Mouse (Mus musculus) lung, postnatal 0 days (tissue): ENCODE measurements at regions not wholly inside any gene's neighbourhood (a gene's known extent, or its start where the extent isn't known, plus 50 kb on each side); places are given as distances from the start of the nearest gene placed in this dataset.

Experiments
- ATAC-seq: fragments of 200-750 bp; cut with Nextera tagmentation; 2 replicates; pipeline ENCODE4 v1.8.0; 2017; ENCODE audit warnings: moderate library complexity
- DNase-seq: peaks from one replicate; pipeline ENCODE4 v3.0.0-alpha.2; 2016; ENCODE audit warnings: low spot score
- H3K27ac ChIP-seq: fragments of 300-500 bp; sonication (generic); 2 replicates; pipeline ENCODE4 v1.5.1; 2014; ENCODE audit warnings: antibody characterized with exemption, mild to moderate bottlenecking, low read length, mixed read lengths
- H3K27me3 ChIP-seq: fragments of 300-500 bp; sonication (generic); replicated peaks from 2 replicates; pipeline ENCODE4 v1.6.1; 2014; ENCODE audit warnings: low read length, mixed read lengths; ENCODE audit not compliant: insufficient read depth
- H3K36me3 ChIP-seq: fragments of 300-500 bp; sonication (generic); 2 replicates; pipeline ENCODE4 v1.6.1; 2014; ENCODE audit warnings: low read length, mixed read lengths; ENCODE audit not compliant: insufficient read depth
- H3K4me1 ChIP-seq: fragments of 300-500 bp; sonication (generic); 2 replicates; pipeline ENCODE4 v1.6.1; 2014; ENCODE audit warnings: antibody characterized with exemption, low read depth, low read length, mixed read lengths; ENCODE audit not compliant: insufficient read depth
- H3K4me2 ChIP-seq: fragments of 300-500 bp; sonication (generic); replicated peaks from 2 replicates; pipeline ENCODE4 v1.6.1; 2014; ENCODE audit warnings: low read depth, mild to moderate bottlenecking, low read length, moderate library complexity, mixed read lengths
- H3K4me3 ChIP-seq: fragments of 300-500 bp; sonication (generic); 2 replicates; pipeline ENCODE4 v1.5.1; 2014; ENCODE audit warnings: low read depth, low read length
- H3K9ac ChIP-seq: fragments of 300-500 bp; sonication (generic); replicated peaks from 2 replicates; pipeline ENCODE4 v1.6.1; 2014; ENCODE audit warnings: low read depth, mild to moderate bottlenecking
- H3K9me3 ChIP-seq: fragments of 300-500 bp; sonication (generic); 2 replicates; pipeline ENCODE4 v1.6.1; 2016; ENCODE audit warnings: low read length, mixed read lengths
- CTCF ChIP-seq: IDR thresholded peaks from 2 replicates; pipeline ENCODE4 v1.5.1; 2016; ENCODE audit warnings: antibody characterized with exemption, mild to moderate bottlenecking
- EP300 ChIP-seq: IDR thresholded peaks from 2 replicates; pipeline ENCODE4 v1.6.1; 2016; ENCODE audit warnings: antibody characterized with exemption, mild to moderate bottlenecking, control low read depth
- WGBS: fragments of 180-500 bp; shearing (Covaris S2); extraction: QIAGEN DNeasy Blood & Tissue Kit; methylation state at CpG from one replicate; pipeline ENCODE4 v1.1.7; 2014; 5-methylcytosine and 5-hydroxymethylcytosine counted together

DNA sequence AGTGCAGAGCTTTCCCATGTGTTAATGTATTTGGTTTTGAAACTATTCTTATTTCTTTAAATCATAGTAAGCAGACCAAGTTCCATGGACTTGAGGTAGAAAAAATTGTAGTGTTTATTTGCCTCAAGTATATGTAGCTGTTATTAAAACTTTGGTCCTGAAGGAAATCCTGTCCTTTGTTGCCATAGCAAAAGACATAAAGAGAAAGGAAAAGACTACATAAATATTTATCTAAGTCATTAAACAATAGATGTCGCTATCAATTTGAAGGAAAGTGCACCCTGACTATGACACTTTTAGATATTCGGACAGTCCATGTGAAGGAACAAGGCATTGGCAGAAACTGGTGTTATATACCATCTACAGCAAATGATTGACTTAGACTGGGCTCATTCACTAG is 737.7 kb upstream of the Adgrl4 start:
- DNase-seq, result peak; percentile 51
- 38% methylated on average over 2 of the region's 2 CpGs for WGBS
- Histone ChIP-seq H3K36me3 (no peaks in the 10 kb centered on the region), H3K9ac (no peak overlapping the region), H3K4me1 (no peaks in the 10 kb centered on the region), H3K4me3 (no peak overlapping the region), H3K9me3 (no peaks in the 10 kb centered on the region), H3K27ac (no peak overlapping the region), H3K27me3 (no peaks in the 10 kb centered on the region), H3K4me2 (no peak overlapping the region)
- TF ChIP-seq CTCF (no peak), EP300 (peak; percentile 85)
- peak; percentile 19; the same call in 1 of the 2 replicates for ATAC-seq
